Mouse (Mus musculus): Measurements from ENCODE around the gene Cgrrf1. TPM values are rescaled to one million over a fixed set of nuclear protein-coding genes. Genes with fewer than 3 reads are reported as not detected.

Cgrrf1 gene
- 21.4 TPM for polyA plus RNA-seq (2015; fragmentation: Illumina TruSeq; extraction: RNeasy Lipid Tissue Mini Kit (QIAGEN cat#74804); ENCODE audit: insufficient read depth, low replicate concordance)

DNA sequence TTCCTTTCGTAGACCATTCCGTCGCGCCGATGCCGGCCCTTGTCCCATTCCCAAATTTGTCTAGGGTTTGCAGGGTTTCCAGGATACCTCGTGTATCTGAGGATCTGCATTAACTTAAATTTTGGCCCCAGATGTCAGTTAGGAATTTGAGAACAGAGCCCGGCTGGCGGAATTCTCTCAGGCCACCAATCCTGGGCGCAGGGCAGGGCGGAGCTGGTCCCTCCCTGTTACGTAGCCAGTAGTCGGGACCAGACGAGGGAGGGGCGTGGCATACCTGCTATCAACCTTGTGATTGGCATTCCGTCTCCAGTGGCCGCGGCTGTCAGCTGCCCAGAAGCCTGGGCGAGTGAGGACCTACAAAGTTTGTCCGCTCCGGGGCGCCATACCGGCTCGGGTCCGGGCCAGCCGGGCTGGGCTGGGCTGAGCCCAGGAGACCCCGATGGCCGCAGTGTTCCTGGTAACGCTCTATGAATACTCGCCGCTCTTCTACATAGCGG, at the start of gene Cgrrf1:
TSS of gene Cgrrf1 (plus strand) at position 289 of the 497 bp plus-strand sequence.

DNA sequence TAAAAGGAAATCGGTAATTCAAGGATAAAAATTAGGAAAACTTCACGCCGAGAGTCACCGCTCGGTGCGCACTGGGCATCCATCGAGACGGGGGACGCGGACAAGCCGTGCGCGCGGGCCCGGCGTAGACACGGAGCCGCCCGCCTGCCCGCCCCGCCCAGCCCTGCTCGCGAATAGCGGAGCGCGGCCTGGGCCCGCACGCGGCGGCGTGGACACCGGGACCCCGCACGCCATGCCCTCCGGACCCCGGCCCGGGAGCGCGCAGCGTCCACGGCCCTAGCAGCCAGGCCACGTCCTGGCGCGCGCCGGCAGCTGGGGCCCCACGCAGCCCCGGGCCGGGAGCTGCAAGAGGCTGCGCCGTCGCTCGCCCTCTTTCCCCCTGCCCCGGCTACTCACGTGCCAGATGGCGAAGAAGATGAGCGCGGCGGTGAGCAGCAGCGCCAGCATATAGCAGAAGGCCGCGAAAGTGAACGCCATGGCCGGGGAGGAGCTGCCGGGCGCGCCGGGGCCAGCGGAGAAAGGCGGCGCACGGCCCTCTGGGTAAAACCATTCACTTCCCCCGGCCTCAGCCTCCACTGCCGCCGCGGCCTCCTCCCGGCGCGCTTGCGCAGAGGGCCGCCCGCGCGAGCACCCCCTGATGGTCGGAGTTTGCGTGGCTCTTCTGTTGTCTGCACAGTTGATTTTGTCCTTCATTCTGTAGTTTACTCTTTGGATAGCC, 44.0 kb upstream of the Cgrrf1 start, which contains the start of gene Cnih1:
TSS of gene Cnih1 (minus strand) at position 625 of the 718 bp plus-strand sequence.

DNA sequence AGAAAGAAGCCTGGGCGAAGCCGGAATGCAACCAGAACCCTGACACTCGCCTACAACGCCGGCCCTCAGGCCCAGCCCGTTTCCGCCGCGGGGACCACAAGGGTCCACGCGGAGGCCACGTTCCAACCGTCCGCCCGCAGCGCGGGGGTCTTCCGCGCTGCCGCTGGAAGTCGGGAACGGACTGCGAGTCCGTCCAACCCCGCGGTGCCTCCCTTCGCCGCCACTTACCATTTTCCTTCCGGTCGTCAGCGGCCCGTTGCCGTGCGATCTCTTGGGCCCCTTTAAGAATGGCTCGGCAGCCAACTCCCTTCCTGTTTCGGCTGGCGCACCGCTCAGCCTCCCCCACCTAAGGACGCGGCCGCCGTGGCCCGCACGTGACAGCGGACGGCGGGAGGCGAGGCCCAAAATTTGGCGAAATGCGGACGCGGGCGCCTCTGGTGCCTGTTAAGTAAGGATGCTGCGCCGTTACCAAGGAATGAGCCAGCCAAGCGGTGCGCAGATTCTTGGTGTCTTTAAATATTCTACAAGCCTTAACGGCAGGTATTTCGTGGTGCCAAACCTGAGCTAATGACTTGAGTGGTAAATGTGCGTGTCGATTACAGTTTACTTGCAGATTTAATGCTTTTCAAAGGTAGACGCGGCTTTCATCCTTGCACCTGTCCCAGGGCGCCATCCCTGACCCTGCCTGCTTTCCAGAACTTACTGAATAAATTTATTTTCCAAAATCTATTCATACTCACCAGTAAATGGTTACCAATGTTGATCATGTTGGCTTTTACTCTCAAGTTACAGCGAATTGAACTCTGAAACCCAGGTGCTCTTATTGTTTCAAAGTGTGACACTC, 9.8 kb upstream of the Cgrrf1 start, which contains the start of gene Gmfb:
TSS of gene Gmfb (minus strand) at position 370 of the 844 bp plus-strand sequence.

GRCm38 (mm10) chr14:46882431-46883067, 50.6 kb downstream of the Cgrrf1 start, which contains the start of gene Samd4:
Samd4 (plus strand) TSS chr14:46882854.

Other genes starting within 250 kb of the Cgrrf1 start
- 12.3 TPM for gene Cdkn3, start 71.6 kb upstream of the Cgrrf1 start, polyA plus RNA-seq (2015; fragmentation: Illumina TruSeq; extraction: RNeasy Lipid Tissue Mini Kit (QIAGEN cat#74804); ENCODE audit: insufficient read depth, low replicate concordance)
- 82.9 TPM for gene Cnih1, start 43.7 kb upstream of the Cgrrf1 start, polyA plus RNA-seq (2015; fragmentation: Illumina TruSeq; extraction: RNeasy Lipid Tissue Mini Kit (QIAGEN cat#74804); ENCODE audit: insufficient read depth, low replicate concordance)
- gene Gmfb, start 9.9 kb upstream of the Cgrrf1 start, polyA plus RNA-seq (2015; fragmentation: Illumina TruSeq; extraction: RNeasy Lipid Tissue Mini Kit (QIAGEN cat#74804); ENCODE audit: insufficient read depth, low replicate concordance): 146 TPM
- gene Samd4, start 50.7 kb downstream of the Cgrrf1 start, polyA plus RNA-seq (2015; fragmentation: Illumina TruSeq; extraction: RNeasy Lipid Tissue Mini Kit (QIAGEN cat#74804); ENCODE audit: insufficient read depth, low replicate concordance): 3.4 TPM